Mouse (Mus musculus) bone marrow, adult 2 months (tissue): Measurements from ENCODE around the gene Tbc1d10a.

Experiments used
- CTCF ChIP-seq: fragments of 200-500 bp; IDR thresholded peaks from 2 replicates; pipeline ENCODE4 v1.5.1; 2011; ENCODE audit warnings: low read length, control low read depth; ENCODE audit not compliant: control insufficient read depth, insufficient read depth
- POLR2A ChIP-seq: fragments of 200-500 bp; IDR thresholded peaks from 2 replicates; pipeline ENCODE4 v1.6.1; 2011; ENCODE audit warnings: low read depth, mild to moderate bottlenecking, control low read depth, low read length, borderline replicate concordance; ENCODE audit not compliant: control insufficient read depth

- TF ChIP-seq CTCF (peak; percentile 67), POLR2A (no peak)
Observed at GRCm38 (mm10) chr11:4219317-4219751, 32.7 kb downstream of the Tbc1d10a start.
